Mouse (Mus musculus) monocyte, adult 5-6 weeks (primary cell): ENCODE results near the gene Cbr1. TPM values are rescaled to one million over a fixed set of nuclear protein-coding genes. Genes with fewer than 3 reads are reported as not detected.

ENCODE experiments used
- ATAC-seq: fragments of 153-309, 156-312 bp; replicated peaks from 2 replicates; pipeline ENCODE4 v1.8.0; 2017; ENCODE audit warnings: mild to moderate bottlenecking; ENCODE audit not compliant: low TSS enrichment, insufficient number of reproducible peaks, severe bottlenecking, poor library complexity, low FRiP score
- total RNA-seq: library from RNA; stranded (forward); fragments of 200-1000, 200-491, 200-594 nt; gene quantifications from 3 replicates; pipeline ENCODE4 v1.2.3, GENCODE M21; 2017

Cbr1 gene
- total RNA-seq, result 6.5 to 13.6 TPM (median 12.2 TPM) in 3 replicates

- ATAC-seq, result no peak
Observed at GRCm38 (mm10) chr16:93605553-93605952, at the start of gene Cbr1. Cbr1 (plus strand) TSS chr16:93605853.

GRCm38 (mm10) chr16:93557646-93558045 lies 48.0 kb upstream of the Cbr1 start:
- no peak for ATAC-seq

- ATAC-seq, result no peak
Observed at GRCm38 (mm10) chr16:93558499-93558898, 47.2 kb upstream of the Cbr1 start.

GRCm38 (mm10) chr16:93572383-93572782 lies 33.3 kb upstream of the Cbr1 start:
- ATAC-seq, result 0 out of 2 replicates have a peak, but pooled peaks have one; percentile 29

- no peak for ATAC-seq
Observed at GRCm38 (mm10) chr16:93573434-93573833, 32.2 kb upstream of the Cbr1 start.

- no peak for ATAC-seq
Observed at GRCm38 (mm10) chr16:93574521-93575191, 31.0 kb upstream of the Cbr1 start.

GRCm38 (mm10) chr16:93575574-93575973 lies 30.1 kb upstream of the Cbr1 start:
- no peak for ATAC-seq

GRCm38 (mm10) chr16:93576412-93577082 lies 29.1 kb upstream of the Cbr1 start:
- peak; percentile 57 for ATAC-seq

GRCm38 (mm10) chr16:93578346-93579005 lies 27.2 kb upstream of the Cbr1 start:
- no peak for ATAC-seq

- ATAC-seq, result no peak
Observed at GRCm38 (mm10) chr16:93581125-93581524, 24.5 kb upstream of the Cbr1 start.

GRCm38 (mm10) chr16:93584976-93585702 lies 20.5 kb upstream of the Cbr1 start:
- ATAC-seq, result no peak

GRCm38 (mm10) chr16:93585703-93586205 lies 19.9 kb upstream of the Cbr1 start:
- ATAC-seq, result peak; percentile 36; the same call in 1 of the 2 replicates

- peak; percentile 59 for ATAC-seq
Observed at GRCm38 (mm10) chr16:93586382-93586781, 19.3 kb upstream of the Cbr1 start.

GRCm38 (mm10) chr16:93588281-93588680 lies 17.4 kb upstream of the Cbr1 start:
- ATAC-seq, result no peak

- no peak for ATAC-seq
Observed at GRCm38 (mm10) chr16:93590915-93591314, 14.7 kb upstream of the Cbr1 start.

GRCm38 (mm10) chr16:93591450-93592430 lies 13.9 kb upstream of the Cbr1 start:
- no peak for ATAC-seq

- ATAC-seq, result no peak
Observed at GRCm38 (mm10) chr16:93592711-93593110, 12.9 kb upstream of the Cbr1 start.

- ATAC-seq, result no peak
Observed at GRCm38 (mm10) chr16:93593406-93593805, 12.2 kb upstream of the Cbr1 start.
